8 mouse cellular contexts compared by ENCODE assay signal in the genomic region with DNA sequence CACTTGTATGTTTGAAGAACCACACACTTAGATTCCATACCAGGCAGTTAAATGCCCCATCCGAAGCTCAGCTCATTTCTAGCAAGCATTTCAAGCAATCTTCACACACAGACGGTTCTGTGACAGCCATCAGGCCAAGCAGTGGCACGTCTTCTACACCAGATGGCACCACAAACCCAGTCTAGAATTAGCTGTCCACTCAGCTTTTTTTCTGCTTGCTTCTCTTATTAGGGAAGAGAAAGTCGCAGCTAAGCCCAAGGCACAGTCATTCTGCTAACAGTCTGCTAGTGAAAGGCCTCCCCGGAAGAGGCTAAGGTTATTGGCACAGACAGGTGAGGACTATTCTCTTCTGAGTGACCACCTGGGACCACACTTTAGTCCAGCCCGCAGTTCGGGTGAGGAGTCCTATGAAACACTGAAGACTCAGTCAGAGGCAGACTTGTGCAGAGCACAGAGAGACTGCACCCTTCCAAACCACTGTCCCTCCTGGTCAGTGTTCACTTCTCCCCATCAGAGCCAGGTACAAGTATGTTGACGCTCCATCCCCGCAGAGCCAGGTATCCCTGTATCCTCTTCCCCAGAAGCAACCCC. TPM values are rescaled to one million over a fixed set of nuclear protein-coding genes. Genes with fewer than 3 reads are reported as not detected.
DNase-seq lines count a peak whose midpoint lies in the region; ATAC-seq lines count a peak whose summit lies in the region.

No protein-coding gene starts in this region.

- DNase-seq in 3134 (ENCODE audit: extremely low read depth, insufficient read length, low spot score) (peak; percentile 74), R1 (ENCODE audit: low read depth, low spot score) (peak; percentile 36)
- DNase-seq in embryo, embryonic 9.5 days (ENCODE audit: extremely low spot score) = peak; percentile 43
- peak; percentile 61 to 73 for DNase-seq in heart, postnatal 14 days
- peak; percentile 57 for DNase-seq in layer of hippocampus, adult 9-11 months
- DNase-seq in lung, postnatal 4 days = peak; percentile 46 to 65
- DNase-seq in right cerebral cortex, postnatal 25 days = peak; percentile 65

- ATAC-seq in activated CD4-positive, CD25-positive, alpha-beta regulatory T cell, adult 4 months = no peak

- intact Hi-C loops in heart, postnatal 14 days (cut with DNase I) = loop anchor here (1.0 to 10.0 kb wide), 2 partner anchors 355 to 443 kb away; no protein-coding TSS in a partner anchor

RNA-seq across cellular contexts. Expression of a gene that starts 45.0 kb away (rescaled TPM):
- 10 to 100 TPM; 19.0 to 20.0 TPM for total RNA-seq in heart, postnatal 14 days (2021)
- polyA plus RNA-seq in activated CD4-positive, CD25-positive, alpha-beta regulatory T cell, adult 4 months (2017; shearing (Covaris generic)) = not detected
